Mouse (Mus musculus) ovary, adult 10 weeks (tissue): ENCODE data around the gene Necab3. TPM values are rescaled to one million over a fixed set of nuclear protein-coding genes. Genes with fewer than 3 reads are reported as not detected.

Experiments used
- polyA plus RNA-seq: library from polyadenylated mRNA; stranded (reverse); fragments of 350-450 nt; fragmentation: Illumina TruSeq; extraction: RNeasy Lipid Tissue Mini Kit (QIAGEN cat#74804); gene quantifications from one replicate; pipeline ENCODE4 v1.2.3, GENCODE M21; 2014

The Necab3 gene
- not detected for polyA plus RNA-seq

GRCm38 (mm10) chr2:154558264-154559039 is at the start of gene Necab3:
Necab3 (minus strand) TSS chr2:154558890.

GRCm38 (mm10) chr2:154603638-154604153 is 45.0 kb upstream of the Necab3 start, which contains the start of gene Pxmp4:
Pxmp4 (minus strand) TSS chr2:154603708.

GRCm38 (mm10) chr2:154569836-154570286 is 11.2 kb upstream of the Necab3 start, which contains the start of gene E2f1:
E2f1 (minus strand) TSS chr2:154569892.

GRCm38 (mm10) chr2:154551476-154551875 is 7.2 kb downstream of the Necab3 start, which contains the start of gene Actl10:
Actl10 (plus strand) TSS chr2:154551776.

GRCm38 (mm10) chr2:154546711-154547110 is 12.0 kb downstream of the Necab3 start, which contains the start of gene 1700003F12Rik:
1700003F12Rik (plus strand) TSS chr2:154547085.

Other genes starting within 250 kb of the Necab3 start
- 8.2 TPM for gene Cdk5rap1, start 185.9 kb downstream of the Necab3 start, polyA plus RNA-seq
- not detected for gene Snta1, start 150.8 kb downstream of the Necab3 start, polyA plus RNA-seq
- 26.1 TPM for gene Cbfa2t2, start 122.4 kb downstream of the Necab3 start, polyA plus RNA-seq
- gene 1700003F12Rik, start 11.8 kb downstream of the Necab3 start, polyA plus RNA-seq, result not detected
- not detected for gene Actl10, start 7.1 kb downstream of the Necab3 start, polyA plus RNA-seq
- 0.17 TPM for gene E2f1, start 11.0 kb upstream of the Necab3 start, polyA plus RNA-seq
- gene Pxmp4, start 44.8 kb upstream of the Necab3 start, polyA plus RNA-seq, result 6.0 TPM
- 0.23 TPM for gene Zfp341, start 54.4 kb upstream of the Necab3 start, polyA plus RNA-seq
- gene 4930519P11Rik, start 54.5 kb upstream of the Necab3 start, polyA plus RNA-seq, result not detected
- 73.3 TPM for gene Chmp4b, start 92.8 kb upstream of the Necab3 start, polyA plus RNA-seq
- not detected for gene Gm14214, start 211.1 kb upstream of the Necab3 start, polyA plus RNA-seq
- 202 TPM for gene Raly, start 232.2 kb upstream of the Necab3 start, polyA plus RNA-seq
- gene a, start 232.5 kb upstream of the Necab3 start, polyA plus RNA-seq, result not detected